Mouse (Mus musculus): ENCODE data around the gene Cidec.

DNA sequence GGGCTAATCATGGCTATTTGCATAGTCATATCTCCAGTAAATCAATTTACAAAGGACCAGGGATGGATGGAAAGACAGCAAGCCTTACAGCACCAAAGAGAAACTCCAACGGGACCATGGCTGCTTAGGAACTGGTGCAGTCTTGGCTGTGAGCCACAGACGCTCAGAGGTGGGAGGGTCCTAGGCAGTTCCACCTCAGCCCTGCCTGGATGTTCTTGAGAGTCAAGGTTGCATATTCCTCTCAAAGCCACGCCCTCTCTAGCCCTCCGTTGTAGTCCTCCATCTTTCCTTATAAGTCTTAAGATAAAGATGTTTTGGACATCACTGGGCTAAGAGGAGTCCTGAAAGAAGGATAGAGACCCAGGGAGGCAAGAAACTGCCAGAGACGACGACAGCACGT, 28.5 kb upstream of the Cidec start:
- no peak for TF ChIP-seq POLR2A (IDR thresholded peaks at IDR 0.05; ENCODE audit: insufficient read length, low read depth)
- no peak for TF ChIP-seq TCF12 (IDR thresholded peaks at IDR 0.05; ENCODE audit: insufficient read depth, poor library complexity, severe bottlenecking)

All from myocyte (in vitro differentiated cells).